Mouse (Mus musculus) spleen, postnatal 0 days (tissue): ENCODE data around the gene Olfr1255. TPM values are rescaled to one million over a fixed set of nuclear protein-coding genes. Genes with fewer than 3 reads are reported as not detected.

ENCODE experiments used
- polyA plus RNA-seq: library from polyadenylated mRNA; unstranded; fragments of >200 nt; fragmentation: Nextera tagmentation; extraction: Ambion mirVana; gene quantifications from 2 replicates; pipeline ENCODE4 v1.2.1, GENCODE M21; 2015

The Olfr1255 gene
- polyA plus RNA-seq: not detected in 2 replicates

DNA sequence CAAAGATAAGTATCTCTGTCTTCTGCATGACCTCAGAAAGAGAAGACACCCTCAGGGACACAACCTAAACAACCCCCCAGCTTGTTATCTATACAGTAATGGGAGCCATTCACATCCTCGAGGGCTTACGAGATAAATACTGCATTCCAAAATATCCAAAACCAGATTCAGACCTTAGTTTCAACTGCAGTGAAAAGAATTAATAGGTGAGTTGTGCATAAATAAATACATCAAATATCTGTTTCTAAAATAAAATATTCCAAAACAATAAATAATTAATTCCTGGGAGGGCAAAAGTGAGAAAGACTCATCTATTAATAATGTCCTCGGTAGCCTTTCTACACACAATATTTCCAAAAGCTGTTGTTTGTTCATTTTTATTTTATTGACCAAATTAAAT, at the start of gene Olfr1255:
TSS of gene Olfr1255 (plus strand) at position 301 of the 400 bp plus-strand sequence.

GRCm38 (mm10) chr2:89793519-89793918, 18.3 kb upstream of the Olfr1255 start, which contains the start of gene Olfr1254:
TSS of gene Olfr1254 (minus strand) at chr2:89793619.

GRCm38 (mm10) chr2:89841455-89841854, 29.6 kb downstream of the Olfr1255 start, which contains the start of gene Olfr1256:
TSS of gene Olfr1256 (minus strand) at chr2:89841555.

GRCm38 (mm10) chr2:89848105-89848504, 36.3 kb downstream of the Olfr1255 start, which contains the start of gene Olfr48:
TSS of gene Olfr48 (minus strand) at chr2:89848205.

Other genes starting within 250 kb of the Olfr1255 start
- not detected in 2 replicates for gene Olfr1245, start 233.6 kb upstream of the Olfr1255 start, polyA plus RNA-seq
- gene Olfr1246, start 218.9 kb upstream of the Olfr1255 start, polyA plus RNA-seq: not detected in 2 replicates
- not detected in 2 replicates for gene Olfr1247, start 197.9 kb upstream of the Olfr1255 start, polyA plus RNA-seq
- gene Olfr1248, start 193.8 kb upstream of the Olfr1255 start, polyA plus RNA-seq: not detected in 2 replicates
- gene Olfr1249, start 177.1 kb upstream of the Olfr1255 start, polyA plus RNA-seq: not detected in 2 replicates
- gene Olfr1250, start 150.6 kb upstream of the Olfr1255 start, polyA plus RNA-seq: not detected in 2 replicates
- not detected in 2 replicates for gene Olfr1251, start 140.1 kb upstream of the Olfr1255 start, polyA plus RNA-seq
- gene Olfr1252, start 87.0 kb upstream of the Olfr1255 start, polyA plus RNA-seq: not detected in 2 replicates
- not detected in 2 replicates for gene Olfr1253, start 55.0 kb upstream of the Olfr1255 start, polyA plus RNA-seq
- gene Olfr1254, start 18.4 kb upstream of the Olfr1255 start, polyA plus RNA-seq: not detected in 2 replicates
- gene Olfr1256, start 29.5 kb downstream of the Olfr1255 start, polyA plus RNA-seq: not detected in 2 replicates
- not detected in 2 replicates for gene Olfr48, start 36.2 kb downstream of the Olfr1255 start, polyA plus RNA-seq
- gene Olfr1257, start 66.4 kb downstream of the Olfr1255 start, polyA plus RNA-seq: not detected in 2 replicates
- gene Olfr1258, start 115.3 kb downstream of the Olfr1255 start, polyA plus RNA-seq: not detected in 2 replicates
- gene Olfr1259, start 136.6 kb downstream of the Olfr1255 start, polyA plus RNA-seq: not detected in 2 replicates
- gene Olfr1260, start 162.3 kb downstream of the Olfr1255 start, polyA plus RNA-seq: not detected in 2 replicates
- not detected in 2 replicates for gene Olfr1261, start 179.2 kb downstream of the Olfr1255 start, polyA plus RNA-seq
- gene Olfr1262, start 188.1 kb downstream of the Olfr1255 start, polyA plus RNA-seq: not detected in 2 replicates
- gene Olfr1263, start 200.1 kb downstream of the Olfr1255 start, polyA plus RNA-seq: not detected in 2 replicates
- not detected in 2 replicates for gene Olfr1264, start 213.5 kb downstream of the Olfr1255 start, polyA plus RNA-seq
- gene Olfr1265, start 223.3 kb downstream of the Olfr1255 start, polyA plus RNA-seq: not detected in 2 replicates